Mouse (Mus musculus): ENCODE measurements around the gene Wbp2. TPM values are rescaled to one million over a fixed set of nuclear protein-coding genes. Genes with fewer than 3 reads are reported as not detected.

The Wbp2 gene
- total RNA-seq, 1 experiment from 2014 or later, result 195 TPM

DNA sequence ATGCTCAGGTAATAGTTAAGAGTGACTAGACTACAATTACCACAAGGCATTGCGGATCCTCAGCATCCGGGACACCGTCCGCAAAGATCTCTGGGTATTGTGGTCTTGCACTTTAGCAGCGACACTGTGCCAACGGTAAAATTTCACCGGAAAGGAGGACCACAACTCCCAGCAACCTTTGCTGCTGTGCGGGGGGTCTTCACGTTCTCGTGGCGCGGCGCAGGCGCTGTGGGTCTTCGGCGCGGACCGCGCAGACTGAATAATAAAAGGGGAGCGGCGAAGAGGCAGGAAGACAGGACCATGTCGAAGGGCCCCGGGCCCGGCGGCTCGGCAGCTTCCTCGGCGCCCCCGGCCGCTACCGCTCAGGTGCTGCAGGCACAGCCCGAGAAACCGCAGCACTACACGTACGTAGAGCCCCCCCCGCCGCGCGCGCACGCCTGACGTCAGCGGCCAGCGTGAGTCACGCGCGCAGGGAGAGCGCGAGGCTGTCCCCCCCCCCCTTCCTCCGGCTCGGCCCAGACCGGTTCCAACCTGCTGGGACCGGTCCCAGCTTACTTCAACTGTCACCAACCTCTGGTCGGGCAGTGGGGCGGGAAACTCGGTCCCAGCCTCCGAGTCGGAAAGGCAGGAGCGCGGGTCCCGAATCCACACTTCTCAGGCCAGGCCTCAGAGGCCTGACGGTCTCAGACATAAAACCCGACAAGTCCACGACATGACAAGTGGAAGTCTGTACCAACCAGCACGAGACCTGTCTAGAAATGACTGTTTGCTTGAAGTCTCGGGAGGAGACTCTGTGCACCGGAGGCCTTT lies 56.5 kb downstream of the Wbp2 start, which contains the start of gene Unk:
TSS of gene Unk (plus strand) at position 235 of the 810 bp plus-strand sequence.
- peak; percentile 92 for DNase-seq

DNA sequence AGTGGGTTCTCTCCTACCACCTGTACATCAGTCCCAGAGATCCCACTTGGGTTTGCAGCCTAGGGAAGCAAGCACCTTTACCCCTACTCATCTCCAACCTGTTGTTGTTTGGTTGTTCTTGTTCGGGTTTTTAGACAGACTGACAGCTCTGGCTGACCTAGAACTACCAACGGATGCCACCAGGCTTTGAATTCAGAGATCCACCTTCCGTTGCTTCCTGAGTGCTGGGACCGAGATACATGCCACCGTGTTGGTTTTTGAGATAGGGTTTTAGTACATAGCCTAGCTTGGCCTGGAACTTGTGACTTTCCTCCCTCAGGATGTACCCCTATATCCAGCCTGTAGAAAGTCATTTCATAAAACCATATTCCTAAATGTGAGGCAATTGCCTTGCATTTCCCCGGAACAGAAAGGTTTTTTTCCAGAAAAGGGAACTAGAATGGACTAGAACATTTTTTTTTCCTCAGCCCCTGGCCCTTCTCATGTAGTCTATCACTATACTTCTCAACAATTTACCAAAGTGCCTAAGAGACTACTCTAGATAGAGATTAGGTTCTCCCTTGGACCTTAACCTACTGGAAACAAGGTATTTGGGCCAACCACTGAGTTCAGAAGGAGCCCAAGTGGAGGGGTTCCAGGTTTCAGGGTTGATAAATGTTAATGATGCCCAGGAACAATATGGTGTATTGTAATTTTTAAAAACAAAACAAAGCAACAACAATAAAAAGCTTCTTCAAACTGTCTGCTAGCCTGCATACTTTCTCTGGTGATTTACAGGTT lies 57.5 kb downstream of the Wbp2 start:
- DNase-seq, result no peak

Other genes with a start within 250 kb of the Wbp2 start
- gene Myo15b, start 228.6 kb downstream of the Wbp2 start, total RNA-seq (2021), result 0.36 TPM in 1 of 2 replicates, not detected in the other
- gene Smim5, start 187.0 kb downstream of the Wbp2 start, total RNA-seq (2021), result 0.73 TPM in 1 of 2 replicates, not detected in the other
- not detected in 2 replicates for gene Smim6, start 175.0 kb downstream of the Wbp2 start, total RNA-seq (2021)
- gene Sap30bp, start 153.7 kb downstream of the Wbp2 start, total RNA-seq (2021), result 32.0 and 41.3 TPM in 2 replicates
- 31.4 and 37.1 TPM in 2 replicates for gene Recql5, start 153.5 kb downstream of the Wbp2 start, total RNA-seq (2021)
- 2.0 and 4.1 TPM in 2 replicates for gene Itgb4, start 112.3 kb downstream of the Wbp2 start, total RNA-seq (2021)
- 31.8 and 49.7 TPM in 2 replicates for gene Galk1, start 74.3 kb downstream of the Wbp2 start, total RNA-seq (2021)
- gene H3f3b, start 59.0 kb downstream of the Wbp2 start, total RNA-seq (2021), result 265 and 377 TPM in 2 replicates
- 25.8 and 27.4 TPM in 2 replicates for gene Unk, start 56.7 kb downstream of the Wbp2 start, total RNA-seq (2021)
- gene Unc13d, start 9.0 kb downstream of the Wbp2 start, total RNA-seq (2021), result 0.24 and 0.79 TPM in 2 replicates
- gene Trim47, start 40.2 kb upstream of the Wbp2 start, total RNA-seq (2021), result 17.1 and 20.2 TPM in 2 replicates
- gene Trim65, start 44.1 kb upstream of the Wbp2 start, total RNA-seq (2021), result 12.2 and 12.9 TPM in 2 replicates
- gene Mrpl38, start 51.9 kb upstream of the Wbp2 start, total RNA-seq (2021), result 86.5 and 103 TPM in 2 replicates
- gene Fbf1, start 81.2 kb upstream of the Wbp2 start, total RNA-seq (2021), result 47.4 and 53.0 TPM in 2 replicates
- gene Ten1, start 111.9 kb upstream of the Wbp2 start, total RNA-seq (2021), result 21.5 and 27.1 TPM in 2 replicates
- 182 and 184 TPM in 2 replicates for gene Acox1, start 112.0 kb upstream of the Wbp2 start, total RNA-seq (2021)
- 1.00 and 1.5 TPM in 2 replicates for gene Evpl, start 151.1 kb upstream of the Wbp2 start, total RNA-seq (2021)
- 68.1 and 70.9 TPM in 2 replicates for gene Srp68, start 187.2 kb upstream of the Wbp2 start, total RNA-seq (2021)
- not detected in 2 replicates for gene Galr2, start 193.9 kb upstream of the Wbp2 start, total RNA-seq (2021)
- gene Exoc7, start 220.2 kb upstream of the Wbp2 start, total RNA-seq (2021), result 53.6 and 77.1 TPM in 2 replicates
- 0.15 TPM in 1 of 2 replicates, not detected in the other for gene Foxj1, start 248.4 kb upstream of the Wbp2 start, total RNA-seq (2021)

Measured in adrenal gland, postnatal 25 days (tissue).